Mouse (Mus musculus) forebrain, postnatal 0 days (tissue): Measurements from ENCODE around the gene Tpst1. TPM values are rescaled to one million over a fixed set of nuclear protein-coding genes. Genes with fewer than 3 reads are reported as not detected.

ENCODE experiments used
- ATAC-seq: fragments of 200-750 bp; cut with Nextera tagmentation; 2 replicates; pipeline ENCODE4 v1.8.0; 2017; ENCODE audit warnings: mild to moderate bottlenecking, moderate library complexity
- DNase-seq: peaks from one replicate; pipeline ENCODE4 v3.0.0-alpha.2; 2015
- H3K27ac ChIP-seq: fragments of 300-500 bp; sonication (generic); 2 replicates; pipeline ENCODE4 v1.5.1; 2014; ENCODE audit warnings: low read depth, mild to moderate bottlenecking, antibody characterized with exemption, low read length, moderate library complexity, mixed read lengths
- H3K27me3 ChIP-seq: fragments of 300-500 bp; sonication (generic); 2 replicates; pipeline ENCODE4 v1.6.1; 2014; ENCODE audit warnings: mild to moderate bottlenecking, low read length, mixed read lengths; ENCODE audit not compliant: insufficient read depth
- H3K36me3 ChIP-seq: fragments of 300-500 bp; sonication (generic); 2 replicates; pipeline ENCODE4 v1.6.1; 2014; ENCODE audit warnings: mild to moderate bottlenecking, moderate library complexity; ENCODE audit not compliant: insufficient read depth
- H3K4me1 ChIP-seq: fragments of 300-500 bp; sonication (generic); 2 replicates; pipeline ENCODE4 v1.6.1; 2014; ENCODE audit warnings: antibody characterized with exemption; ENCODE audit not compliant: insufficient read depth
- H3K4me2 ChIP-seq: fragments of 300-500 bp; sonication (generic); 2 replicates; pipeline ENCODE4 v1.6.1; 2014; ENCODE audit warnings: low read depth, mild to moderate bottlenecking, moderate library complexity
- H3K4me3 ChIP-seq: fragments of 300-500 bp; sonication (generic); 2 replicates; pipeline ENCODE4 v1.5.1; 2014; ENCODE audit warnings: low read depth, low read length, mixed read lengths
- H3K9ac ChIP-seq: fragments of 300-500 bp; sonication (generic); 2 replicates; pipeline ENCODE4 v1.6.1; 2014; ENCODE audit warnings: mild to moderate bottlenecking
- H3K9me3 ChIP-seq: fragments of 300-500 bp; sonication (generic); 2 replicates; pipeline ENCODE4 v1.6.1; 2016; ENCODE audit warnings: low read length
- CTCF ChIP-seq: sonication (generic); IDR thresholded peaks from 2 replicates; pipeline ENCODE4 v1.5.1; 2016; ENCODE audit warnings: antibody characterized with exemption, control low read depth, low read depth
- WGBS: fragments of 180-500 bp; shearing (Covaris S2); extraction: QIAGEN DNeasy Blood & Tissue Kit; methylation state at CpG from one replicate; pipeline ENCODE4 v1.1.7; 2014; 5-methylcytosine and 5-hydroxymethylcytosine counted together
- polyA plus RNA-seq: library from polyadenylated mRNA; unstranded; fragments of >200 nt; fragmentation: Nextera tagmentation; extraction: Ambion mirVana; gene quantifications from 2 replicates; pipeline ENCODE4 v1.2.1, GENCODE M21; 2015
- total RNA-seq: library from RNA; depleted of rRNA; stranded (reverse); fragments of >200 nt; gene quantifications from 2 replicates; pipeline ENCODE4 v1.2.3, GENCODE M21; 2014

Tpst1 gene
- total and polyA plus RNA-seq, 2 experiments from 2014 or later: 55.3 to 55.4 TPM

- TF ChIP-seq CTCF: no peak
- Histone ChIP-seq H3K9me3 (no peaks in the 10 kb centered on the region), H3K4me2 (no peak overlapping the region), H3K4me3 (no peak overlapping the region), H3K27me3 (no peaks in the 10 kb centered on the region), H3K27ac (no peak overlapping the region), H3K9ac (no peak overlapping the region), H3K36me3 (peaks cover 3% of the 10 kb centered on the region; the same call in 1 of the 2 replicates), H3K4me1 (peaks cover 16% of the 10 kb centered on the region; the same call in 1 of the 2 replicates)
- DNase-seq: no peak
- ATAC-seq: no peak
- 91% methylated on average over 7 of the region's 7 CpGs for WGBS
Measured at GRCm38 (mm10) chr5:130143101-130143500, 70.0 kb downstream of the Tpst1 start.

DNA sequence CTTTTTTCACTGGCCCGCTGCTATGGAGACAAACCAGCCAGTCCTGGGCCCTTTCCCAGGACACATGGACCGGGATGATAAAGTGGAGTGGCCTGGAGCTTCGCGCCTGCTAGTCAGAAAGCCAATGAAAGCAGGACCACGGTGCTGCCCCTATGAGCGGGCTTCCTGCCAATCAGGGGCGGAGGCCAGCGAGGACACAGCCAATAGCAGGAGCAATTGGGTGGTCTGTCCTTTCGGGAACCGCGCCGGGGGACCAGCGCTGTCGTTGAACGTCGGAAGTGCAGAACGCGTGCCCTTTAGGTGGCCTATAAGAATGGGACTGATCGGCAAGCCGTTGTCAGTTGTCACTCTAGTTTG is 70.8 kb downstream of the Tpst1 start:
- Histone ChIP-seq H3K27me3 (no peaks in the 10 kb centered on the region), H3K4me2 (peak overlapping the region; percentile 91), H3K4me3 (peak overlapping the region; percentile 93), H3K27ac (peak overlapping the region; percentile 81), H3K9me3 (no peaks in the 10 kb centered on the region), H3K36me3 (peaks cover 11% of the 10 kb centered on the region; the same call in 1 of the 2 replicates), H3K9ac (peak overlapping the region; percentile 74), H3K4me1 (peaks cover 16% of the 10 kb centered on the region; the same call in 1 of the 2 replicates)
- peak; percentile 56 for ATAC-seq
- WGBS: 7% methylated on average over 20 of the region's 20 CpGs
- TF ChIP-seq CTCF: no peak; the same call in 1 of the 2 replicates
- peak; percentile 82 for DNase-seq

DNA sequence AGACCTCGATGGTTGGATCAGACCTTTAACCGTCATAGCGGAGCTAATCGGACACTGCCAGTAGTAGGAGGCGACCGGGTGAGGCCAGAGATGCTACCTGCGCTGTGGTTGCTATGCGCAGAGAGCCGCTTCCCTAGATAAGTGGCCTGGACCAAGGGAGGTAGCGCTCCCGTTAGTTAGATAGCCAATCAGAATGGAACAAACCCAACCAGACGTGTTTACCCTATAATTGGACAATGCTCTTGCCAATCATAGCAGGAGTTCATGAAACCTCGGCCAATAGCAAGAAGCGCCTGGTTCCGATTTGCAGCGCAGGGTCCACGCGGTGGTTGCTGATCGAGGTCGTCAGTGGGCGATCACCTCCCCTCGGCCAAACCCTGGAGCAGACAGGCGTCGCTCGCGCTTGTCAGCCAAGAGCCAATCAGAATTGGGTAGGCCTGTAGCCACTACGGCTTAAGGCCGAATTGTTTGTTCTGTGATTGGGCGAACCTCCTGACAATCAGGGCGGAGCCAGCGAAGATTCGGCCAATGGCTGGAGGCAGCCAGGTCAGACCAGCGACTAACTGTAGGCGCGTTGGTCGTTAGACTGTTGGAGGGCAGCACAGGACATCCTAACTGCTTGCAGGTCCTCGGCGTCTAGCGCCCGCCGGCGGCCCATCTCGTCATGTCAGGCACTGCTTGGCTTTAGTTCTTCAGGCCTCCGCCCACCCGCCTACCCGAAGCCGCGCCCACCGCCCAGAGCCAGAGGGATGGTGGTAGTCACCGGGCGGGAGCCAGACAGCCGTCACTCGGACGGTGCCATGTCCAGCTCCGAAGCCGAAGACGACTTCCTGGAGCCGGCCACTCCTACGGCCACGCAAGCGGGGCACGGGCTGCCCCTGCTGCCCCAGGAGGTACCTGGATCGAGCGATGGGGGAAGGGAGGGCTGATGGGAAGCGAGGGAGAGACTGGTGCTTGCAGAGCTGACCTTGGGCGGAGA is 71.5 kb downstream of the Tpst1 start, which contains the start of gene Kctd7:
Gene Kctd7 (plus strand): TSS at position 528 of the 979 bp plus-strand sequence.
- Histone ChIP-seq H3K4me2 (peak within 1 kb of the TSS; percentile 91), H3K9ac (peak within 1 kb of the TSS; percentile 74), H3K36me3 (peaks cover 17% of the 10 kb centered on the region), H3K27ac (peak within 1 kb of the TSS; percentile 81), H3K4me1 (peaks cover 16% of the 10 kb centered on the region; the same call in 1 of the 2 replicates), H3K9me3 (no peaks in the 10 kb centered on the region), H3K27me3 (no peaks in the 10 kb centered on the region), H3K4me3 (peak within 1 kb of the TSS; percentile 93)
- WGBS: under 1% methylated on average over 66 of the region's 66 CpGs
- peak; percentile 96 for ATAC-seq
- peak; percentile 98 for DNase-seq
- TF ChIP-seq CTCF: peak; percentile 63

GRCm38 (mm10) chr5:130145961-130146360 is 72.8 kb downstream of the Tpst1 start:
- Histone ChIP-seq H3K4me3 (peak overlapping the region; percentile 93), H3K27me3 (no peaks in the 10 kb centered on the region), H3K9me3 (no peaks in the 10 kb centered on the region), H3K27ac (no peak overlapping the region), H3K36me3 (peaks cover 18% of the 10 kb centered on the region), H3K4me2 (peak overlapping the region; percentile 91), H3K9ac (no peak overlapping the region; the same call in 1 of the 2 replicates), H3K4me1 (peaks cover 16% of the 10 kb centered on the region; the same call in 1 of the 2 replicates)
- DNase-seq: peak; percentile 23
- 74% methylated on average over 8 of the region's 8 CpGs for WGBS
- ATAC-seq: no peak
- TF ChIP-seq CTCF: no peak

DNA sequence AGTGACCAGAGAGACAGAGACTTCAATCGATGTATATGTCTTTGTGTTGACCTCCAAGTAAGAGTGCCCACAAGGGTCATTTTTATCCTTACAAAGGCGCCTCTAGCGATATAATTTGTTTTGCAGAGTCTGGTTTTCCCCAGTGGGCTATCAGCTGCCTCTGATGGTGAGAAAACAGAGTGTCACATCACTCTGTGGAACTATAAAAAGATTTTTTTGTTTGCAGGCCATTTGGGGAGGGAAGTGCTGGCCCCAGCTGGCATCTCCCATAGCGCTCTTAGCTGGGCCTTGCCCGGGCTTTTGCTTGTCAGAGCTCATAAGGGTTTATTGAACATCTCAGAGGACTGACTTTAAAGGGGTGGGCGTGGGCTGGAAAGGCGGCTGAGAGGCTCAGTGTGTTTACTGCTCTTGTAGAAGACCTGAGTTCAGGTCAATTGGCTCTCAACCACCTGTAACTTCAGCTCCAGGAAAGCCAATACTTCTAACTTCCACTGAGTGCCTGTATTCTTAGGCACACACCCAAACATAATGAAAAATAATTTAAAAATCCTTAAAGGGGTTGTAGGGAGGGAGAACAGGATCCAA is 76.7 kb downstream of the Tpst1 start:
- 82% methylated on average over 7 of the region's 7 CpGs for WGBS
- no peak for ATAC-seq
- no peak for TF ChIP-seq CTCF

DNA sequence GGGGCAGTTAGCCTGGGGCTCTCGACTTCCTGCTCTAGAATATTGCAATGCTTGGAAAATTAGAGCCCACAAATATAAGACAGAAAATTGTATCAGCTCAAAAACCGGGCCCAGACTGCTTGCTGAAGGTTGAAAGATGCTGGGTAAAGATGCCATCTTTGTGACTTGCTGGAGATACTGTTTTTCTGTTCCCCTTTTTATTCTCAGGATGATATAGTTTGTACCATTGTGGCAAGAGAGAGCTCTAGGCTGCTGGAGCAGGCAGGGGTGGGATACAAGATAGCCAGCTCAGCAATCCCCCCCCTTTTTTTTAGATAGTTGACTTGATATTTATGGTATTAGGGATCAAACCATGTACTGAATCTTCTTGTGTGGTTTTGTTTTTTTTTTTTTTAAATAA is 81.2 kb downstream of the Tpst1 start:
- Histone ChIP-seq H3K9me3 (no peaks in the 10 kb centered on the region), H3K36me3 (peaks cover 41% of the 10 kb centered on the region), H3K4me3 (no peak overlapping the region), H3K4me2 (no peak overlapping the region), H3K4me1 (no peaks in the 10 kb centered on the region), H3K27ac (no peak overlapping the region), H3K27me3 (no peaks in the 10 kb centered on the region), H3K9ac (no peak overlapping the region)
- ATAC-seq: no peak
- 85% methylated on average over 2 of the region's 2 CpGs for WGBS
- TF ChIP-seq CTCF: no peak
- no peak for DNase-seq

More for the DNA sequence above, 76.7 kb downstream of the Tpst1 start:
- no peak overlapping the region for H3K27ac ChIP-seq
- H3K9ac ChIP-seq: no peak overlapping the region
- H3K4me1 ChIP-seq: peaks cover 11% of the 10 kb centered on the region; the same call in 1 of the 2 replicates
- no peak for DNase-seq
- H3K27me3 ChIP-seq: no peaks in the 10 kb centered on the region
- no peak overlapping the region for H3K4me2 ChIP-seq
- no peaks in the 10 kb centered on the region for H3K9me3 ChIP-seq
- peaks cover 45% of the 10 kb centered on the region for H3K36me3 ChIP-seq
- no peak overlapping the region for H3K4me3 ChIP-seq
